Mouse (Mus musculus): ENCODE results near the gene Elmo2. TPM values are rescaled to one million over a fixed set of nuclear protein-coding genes. Genes with fewer than 3 reads are reported as not detected.

The Elmo2 gene
- polyA plus RNA-seq, 2 experiments: 77.7 to 83.0 TPM

DNA sequence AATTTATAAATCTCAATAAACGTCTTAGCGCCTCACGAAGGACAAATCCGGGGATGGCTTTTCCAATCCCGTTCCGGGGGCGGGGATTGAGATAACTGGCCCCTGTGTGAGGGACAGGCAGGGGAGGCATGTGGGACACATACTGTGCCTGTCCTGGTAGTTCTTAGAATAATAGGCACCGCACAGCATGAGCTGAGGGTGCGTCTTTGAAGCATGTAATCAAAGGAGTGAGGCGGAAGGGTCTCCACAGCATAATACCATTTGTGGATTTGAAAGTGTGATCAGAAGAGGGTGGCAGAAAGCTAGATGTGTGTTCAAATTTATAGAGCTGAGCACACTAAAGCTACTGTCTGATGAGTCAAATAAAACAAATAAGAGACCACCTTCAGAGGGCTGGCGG lies 79.9 kb downstream of the Elmo2 start:
- no peak for ATAC-seq (ENCODE audit: low FRiP score, low read depth)
- Histone ChIP-seq H3K27ac (replicated peaks; ENCODE audit: low read depth, low read length) (no peak overlapping the region), H3K9ac (ENCODE audit: low read depth, low read length, severe bottlenecking) (no peak overlapping the region), H3K4me1 (ENCODE audit: control insufficient read depth, insufficient read depth, low read length) (no peaks in the 10 kb centered on the region), H3K27me3 (ENCODE audit: control insufficient read depth, insufficient read depth, low read length) (peaks cover 43% of the 10 kb centered on the region), H3K4me2 (replicated peaks; ENCODE audit: low read depth, low read length, severe bottlenecking) (no peak overlapping the region), H3K36me3 (ENCODE audit: control insufficient read depth, insufficient read depth, low read length) (no peaks in the 10 kb centered on the region), H3K9me3 (ENCODE audit: control insufficient read depth, low read length) (no peaks in the 10 kb centered on the region), H3K4me3 (replicated peaks; ENCODE audit: low read length) (no peak overlapping the region)
- no peak for DNase-seq (ENCODE audit: low spot score)
- 15% methylated on average over 11 of the region's 11 CpGs for WGBS
- no peak for TF ChIP-seq POLR2A (IDR thresholded peaks at IDR 0.05; ENCODE audit: borderline replicate concordance, extremely low read depth, insufficient read depth, insufficient read length)

DNA sequence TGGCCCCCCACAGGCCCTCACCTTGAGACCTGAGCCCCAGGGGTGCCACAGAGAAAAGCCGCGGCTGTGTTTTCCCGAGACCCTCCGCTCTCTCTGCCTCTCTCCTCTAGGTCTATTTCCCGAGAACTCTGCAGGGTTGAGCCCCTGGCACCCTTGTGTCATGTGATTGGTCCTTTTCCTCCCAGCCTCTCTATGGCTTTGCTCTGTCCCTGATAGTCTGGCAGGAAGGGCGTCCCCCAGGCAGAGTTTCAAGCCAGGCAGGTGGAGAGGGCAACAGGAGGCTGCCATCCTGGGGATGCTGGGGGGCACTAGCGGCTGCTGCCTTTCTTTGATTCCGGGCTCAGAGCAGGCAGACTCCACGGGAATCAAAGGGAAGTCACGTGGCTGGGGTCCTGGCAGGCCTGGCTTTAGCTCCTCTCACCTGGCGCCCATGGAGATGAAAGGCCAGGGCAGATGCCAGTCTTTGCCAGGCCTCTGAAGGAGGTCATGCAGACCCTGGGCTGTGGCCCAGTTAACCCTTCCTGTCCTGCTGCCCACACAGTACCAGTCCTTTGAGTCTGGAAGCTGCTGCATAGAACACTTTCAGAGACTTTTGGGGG lies 83.1 kb downstream of the Elmo2 start:
- H3K4me2 ChIP-seq (replicated peaks; ENCODE audit: low read depth, low read length, severe bottlenecking): no peak overlapping the region
- no peak for TF ChIP-seq POLR2A (IDR thresholded peaks at IDR 0.05; ENCODE audit: borderline replicate concordance, extremely low read depth, insufficient read depth, insufficient read length)

DNA sequence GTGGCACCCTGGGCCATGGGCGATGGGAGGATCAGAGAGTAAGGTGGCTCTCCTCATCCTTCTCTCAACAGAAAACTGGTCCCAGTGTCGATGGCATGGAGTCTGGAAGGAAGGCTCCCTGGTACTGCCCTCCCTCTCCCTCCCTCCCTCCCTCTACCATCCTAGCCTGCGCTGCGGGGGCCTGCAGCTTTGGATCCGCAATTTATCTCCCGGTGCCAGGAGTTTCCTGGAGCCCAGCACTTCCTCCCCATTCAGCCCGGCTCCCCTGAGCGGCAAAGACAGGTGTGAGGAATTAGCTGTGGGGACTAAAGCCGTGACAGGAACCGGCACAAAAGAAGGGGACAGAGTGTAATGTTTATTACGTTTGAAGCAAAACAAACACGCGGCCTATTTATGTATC lies 83.7 kb downstream of the Elmo2 start:
- no peak overlapping the region for H3K9ac ChIP-seq (ENCODE audit: low read depth, low read length, severe bottlenecking)
- no peak for TF ChIP-seq POLR2A (IDR thresholded peaks at IDR 0.05; ENCODE audit: borderline replicate concordance, extremely low read depth, insufficient read depth, insufficient read length)
- WGBS: under 1% methylated on average over 12 of the region's 13 CpGs
- ATAC-seq (ENCODE audit: low FRiP score, low read depth): no peak
- H3K4me3 ChIP-seq (replicated peaks; ENCODE audit: low read length): no peak overlapping the region
- no peak overlapping the region for H3K27ac ChIP-seq (replicated peaks; ENCODE audit: low read depth, low read length)
- no peak overlapping the region for H3K4me2 ChIP-seq (replicated peaks; ENCODE audit: low read depth, low read length, severe bottlenecking)
- no peaks in the 10 kb centered on the region for H3K4me1 ChIP-seq (ENCODE audit: control insufficient read depth, insufficient read depth, low read length)
- H3K9me3 ChIP-seq (ENCODE audit: control insufficient read depth, low read length): no peaks in the 10 kb centered on the region
- no peak for DNase-seq (ENCODE audit: low spot score)
- peaks cover 80% of the 10 kb centered on the region for H3K27me3 ChIP-seq (ENCODE audit: control insufficient read depth, insufficient read depth, low read length)
- H3K36me3 ChIP-seq (ENCODE audit: control insufficient read depth, insufficient read depth, low read length): no peaks in the 10 kb centered on the region

More for the DNA sequence above, 83.1 kb downstream of the Elmo2 start:
- WGBS: 3% methylated on average over 11 of the region's 11 CpGs
- ATAC-seq (ENCODE audit: low FRiP score, low read depth) (no peak), DNase-seq (ENCODE audit: low spot score) (no peak)
- no peaks in the 10 kb centered on the region for H3K4me1 ChIP-seq (ENCODE audit: control insufficient read depth, insufficient read depth, low read length)
- H3K4me3 ChIP-seq (replicated peaks; ENCODE audit: low read length): no peak overlapping the region
- H3K9me3 ChIP-seq (ENCODE audit: control insufficient read depth, low read length): no peaks in the 10 kb centered on the region
- H3K9ac ChIP-seq (ENCODE audit: low read depth, low read length, severe bottlenecking): no peak overlapping the region
- H3K27ac ChIP-seq (replicated peaks; ENCODE audit: low read depth, low read length): no peak overlapping the region
- no peaks in the 10 kb centered on the region for H3K36me3 ChIP-seq (ENCODE audit: control insufficient read depth, insufficient read depth, low read length)
- peaks cover 74% of the 10 kb centered on the region for H3K27me3 ChIP-seq (ENCODE audit: control insufficient read depth, insufficient read depth, low read length)

DNA sequence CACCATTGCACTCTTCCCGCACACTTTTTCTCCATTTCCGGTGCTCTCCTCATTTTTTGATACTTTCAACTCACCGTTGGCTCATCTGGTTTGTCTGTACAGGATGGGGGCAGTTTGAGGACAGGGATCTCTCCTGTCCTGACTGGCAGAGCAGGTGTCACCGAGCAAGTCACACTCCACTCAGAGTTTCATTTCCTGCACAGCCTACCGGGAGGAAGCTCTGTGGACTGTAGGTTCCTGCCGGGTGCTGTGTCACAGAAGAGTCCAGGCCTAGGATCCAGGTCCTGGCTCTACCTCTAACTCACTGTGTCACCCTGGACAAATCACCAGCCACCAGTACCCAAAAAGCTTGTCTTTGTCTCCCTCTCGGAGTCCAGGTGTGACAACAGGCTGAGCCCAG lies 84.5 kb downstream of the Elmo2 start:
- Histone ChIP-seq H3K9ac (ENCODE audit: low read depth, low read length, severe bottlenecking) (no peak overlapping the region), H3K36me3 (ENCODE audit: control insufficient read depth, insufficient read depth, low read length) (no peaks in the 10 kb centered on the region), H3K4me3 (replicated peaks; ENCODE audit: low read length) (no peak overlapping the region), H3K4me1 (ENCODE audit: control insufficient read depth, insufficient read depth, low read length) (no peaks in the 10 kb centered on the region), H3K9me3 (ENCODE audit: control insufficient read depth, low read length) (no peaks in the 10 kb centered on the region), H3K27ac (replicated peaks; ENCODE audit: low read depth, low read length) (no peak overlapping the region), H3K4me2 (replicated peaks; ENCODE audit: low read depth, low read length, severe bottlenecking) (no peak overlapping the region), H3K27me3 (ENCODE audit: control insufficient read depth, insufficient read depth, low read length) (peaks cover 84% of the 10 kb centered on the region)
- no peak for ATAC-seq (ENCODE audit: low FRiP score, low read depth)
- TF ChIP-seq POLR2A (IDR thresholded peaks at IDR 0.05; ENCODE audit: borderline replicate concordance, extremely low read depth, insufficient read depth, insufficient read length): no peak
- 54% methylated on average over 7 of the region's 7 CpGs for WGBS
- DNase-seq (ENCODE audit: low spot score): no peak

DNA sequence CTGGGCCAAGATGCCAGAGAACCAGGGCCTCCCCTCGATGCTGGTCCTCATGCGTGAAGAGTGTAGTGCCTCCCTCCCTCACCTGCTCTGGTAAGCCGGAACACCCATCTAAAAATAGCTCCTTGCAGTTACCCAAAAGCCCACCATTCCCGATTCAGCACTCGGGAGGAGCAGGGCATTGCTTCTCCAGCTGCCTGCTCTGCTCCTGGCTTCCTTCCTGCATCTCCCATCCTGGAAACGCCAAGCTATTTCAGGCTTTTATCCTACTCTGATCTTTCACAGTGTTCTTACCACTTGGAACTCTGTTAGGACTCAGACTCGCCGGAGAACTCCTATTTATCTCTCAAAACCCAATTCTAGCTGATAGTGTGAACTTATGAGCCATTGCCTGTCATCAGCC lies 85.9 kb downstream of the Elmo2 start:
- H3K4me2 ChIP-seq (replicated peaks; ENCODE audit: low read depth, low read length, severe bottlenecking): no peak overlapping the region
- no peak overlapping the region for H3K27ac ChIP-seq (replicated peaks; ENCODE audit: low read depth, low read length)
- no peak overlapping the region for H3K4me3 ChIP-seq (replicated peaks; ENCODE audit: low read length)
- no peak for TF ChIP-seq POLR2A (IDR thresholded peaks at IDR 0.05; ENCODE audit: borderline replicate concordance, extremely low read depth, insufficient read depth, insufficient read length)
- H3K9ac ChIP-seq (ENCODE audit: low read depth, low read length, severe bottlenecking): no peak overlapping the region
- WGBS: 36% methylated on average over 8 of the region's 8 CpGs
- DNase-seq (ENCODE audit: low spot score) (no peak), ATAC-seq (ENCODE audit: low FRiP score, low read depth) (no peak)
- H3K9me3 ChIP-seq (ENCODE audit: control insufficient read depth, low read length): no peaks in the 10 kb centered on the region
- no peaks in the 10 kb centered on the region for H3K36me3 ChIP-seq (ENCODE audit: control insufficient read depth, insufficient read depth, low read length)
- H3K4me1 ChIP-seq (ENCODE audit: control insufficient read depth, insufficient read depth, low read length): no peaks in the 10 kb centered on the region
- peaks cover 92% of the 10 kb centered on the region for H3K27me3 ChIP-seq (ENCODE audit: control insufficient read depth, insufficient read depth, low read length)

All from limb, embryonic 14.5 days (tissue).